Mouse (Mus musculus) left cerebral cortex, postnatal 25 days (tissue): ENCODE data around the gene Ftl1. TPM values are rescaled to one million over a fixed set of nuclear protein-coding genes. Genes with fewer than 3 reads are reported as not detected.
"Not testable (repeated sequence)": the region's sequence is repeated elsewhere in the genome, so short reads cannot be mapped to it uniquely, and the experiment has no call there.

ENCODE experiments used
- DNase-seq, 2 experiments: peaks; one replicate each; pipeline ENCODE4 v3.0.0; 2022; ENCODE audit warnings: low spot score in 2 of 2, mixed read lengths in 1 of 2
- intact Hi-C: fragments of 180-260 bp; cut with DNase I; formaldehyde crosslinking; loops from one replicate; pipeline ENCODE4 v1.15.1; 2025
- total RNA-seq, 2 experiments: library from RNA; stranded (reverse); gene quantifications; 2 replicates each; pipeline ENCODE4 v1.2.3; 2021

The Ftl1 gene
- 100 to 1,000 TPM; 207 to 225 TPM for total RNA-seq

DNA sequence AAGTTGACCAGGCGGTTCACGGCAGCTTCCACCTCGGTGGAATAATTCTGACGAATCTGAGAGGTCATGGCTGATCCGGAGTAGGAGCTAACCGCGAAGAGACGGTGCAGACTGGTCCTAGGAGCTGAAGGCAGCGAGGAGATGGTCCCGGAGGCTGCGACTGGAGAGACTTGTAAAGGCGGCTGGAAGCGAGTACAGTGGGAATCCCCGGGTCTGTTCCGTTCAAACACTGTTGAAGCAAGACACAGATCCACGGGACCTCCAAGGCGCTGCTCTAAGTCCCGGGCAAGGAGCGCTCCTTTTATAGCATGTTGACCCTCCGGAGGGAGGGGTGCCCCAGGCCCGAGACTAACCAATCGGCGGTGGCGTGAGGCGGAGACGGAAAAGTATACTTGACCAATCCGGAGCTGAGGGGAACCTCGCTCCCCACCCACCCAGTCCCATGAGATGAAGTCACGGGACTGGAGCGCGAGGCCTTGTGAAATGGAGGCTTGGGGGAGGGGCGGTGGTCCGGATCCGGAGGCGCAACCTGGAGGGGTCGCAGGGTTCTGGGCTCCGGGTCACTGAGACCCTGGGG, at the start of gene Ftl1:
Ftl1 (minus strand) TSS at position 321 of the 577 bp plus-strand sequence.
- DNase-seq = peak; percentile 94 to 99
- intact Hi-C loops = loop anchor here (10.0 kb wide), 1 partner anchor 245 kb away; the partner anchor contains the start of gene Dbp

DNA sequence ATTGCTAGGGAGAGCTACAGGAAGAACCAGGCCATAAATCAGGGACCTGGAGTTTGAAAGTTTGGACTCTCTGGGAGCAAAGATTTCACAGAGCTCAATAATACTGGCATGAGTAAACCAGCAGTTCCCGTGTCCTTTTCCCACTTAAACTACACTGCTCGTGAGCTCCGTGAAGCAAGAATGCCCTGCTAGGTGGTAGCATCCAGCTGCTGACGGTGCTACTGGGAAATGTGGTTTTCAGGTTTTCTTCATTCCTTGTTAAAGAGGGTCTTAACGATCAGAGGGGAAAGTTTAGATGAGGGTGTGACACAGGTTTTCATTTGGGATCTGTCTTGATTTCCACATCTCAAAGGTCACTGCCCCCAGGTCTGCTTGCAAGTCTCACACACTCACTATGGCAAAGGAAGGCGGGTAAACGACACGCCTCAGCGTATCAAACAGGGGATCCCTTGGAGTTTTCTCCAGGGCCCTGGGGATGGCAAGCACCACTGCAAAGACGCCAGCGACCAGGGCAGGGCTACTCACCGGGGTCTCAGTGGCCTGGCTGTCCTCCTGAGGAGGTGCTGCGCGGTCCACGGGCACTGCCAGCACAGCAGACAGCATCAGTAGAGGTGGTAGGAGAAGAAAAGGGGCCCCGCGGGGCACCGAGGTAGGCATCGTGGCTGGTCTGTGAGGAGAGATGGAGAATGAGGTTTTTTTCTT, 49.6 kb upstream of the Ftl1 start:
- intact Hi-C loops = no loop called here
- DNase-seq = no peak

DNA sequence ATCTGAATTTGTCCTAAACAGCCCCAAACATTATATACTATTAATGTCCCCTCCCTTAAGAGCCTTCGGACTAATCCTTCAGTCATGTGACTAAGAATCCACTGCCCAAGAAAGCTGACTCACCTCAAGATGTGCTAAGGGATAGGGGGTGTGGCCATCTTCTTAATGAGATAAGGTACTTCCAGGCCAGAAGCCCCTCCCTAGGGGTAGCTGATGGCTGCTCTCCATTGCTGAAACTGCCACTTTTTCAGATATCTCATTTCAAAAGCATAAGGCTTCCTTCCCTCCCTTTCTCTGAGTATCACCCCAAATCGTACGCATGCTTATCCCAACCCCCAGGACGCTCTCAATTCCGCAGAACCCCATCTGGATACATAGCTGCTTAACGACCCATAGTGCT, 48.9 kb upstream of the Ftl1 start:
- no peak for DNase-seq
- intact Hi-C loops = no loop called here

DNA sequence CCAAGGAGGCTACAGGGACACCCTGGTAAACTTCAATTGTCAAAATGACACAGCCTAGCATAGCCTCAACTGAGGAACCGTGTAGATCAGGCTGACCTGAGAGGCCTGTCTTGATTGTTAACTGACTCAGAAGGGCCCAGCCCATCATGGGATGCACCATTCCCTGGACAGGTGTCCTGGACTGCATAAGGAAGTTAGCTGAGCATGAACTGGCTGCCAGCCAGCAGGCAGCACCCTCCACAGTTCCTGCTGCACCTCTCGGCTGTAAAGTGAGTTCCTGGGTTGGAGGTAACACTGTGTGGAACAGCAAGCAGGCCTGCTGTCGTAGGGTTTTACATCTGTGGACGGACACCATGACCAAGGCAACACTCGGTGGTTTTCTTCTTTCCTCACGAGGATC, 47.9 kb upstream of the Ftl1 start:
- intact Hi-C loops = no loop called here
- DNase-seq = no peak

DNA sequence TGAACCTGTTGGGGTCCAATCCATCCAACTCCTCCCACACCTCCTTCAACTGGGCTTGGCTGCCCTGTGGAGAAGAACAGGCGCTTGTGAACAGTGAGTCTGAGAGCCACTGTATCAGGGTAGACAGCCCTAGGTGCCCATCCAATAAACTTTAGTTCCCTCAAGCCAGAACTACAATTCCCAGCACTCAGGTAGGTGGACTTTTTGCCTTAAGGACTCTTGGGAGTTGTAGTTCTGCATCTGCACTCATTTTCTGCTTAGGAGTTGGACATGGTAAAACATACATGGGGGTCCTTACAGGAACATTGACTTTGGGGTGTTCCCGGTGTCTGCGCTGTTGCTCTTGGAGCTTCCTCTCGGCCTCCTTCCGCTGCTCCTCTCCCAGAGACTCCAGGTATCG, 38.7 kb upstream of the Ftl1 start:
- intact Hi-C loops = no loop called here
- DNase-seq = no peak

DNA sequence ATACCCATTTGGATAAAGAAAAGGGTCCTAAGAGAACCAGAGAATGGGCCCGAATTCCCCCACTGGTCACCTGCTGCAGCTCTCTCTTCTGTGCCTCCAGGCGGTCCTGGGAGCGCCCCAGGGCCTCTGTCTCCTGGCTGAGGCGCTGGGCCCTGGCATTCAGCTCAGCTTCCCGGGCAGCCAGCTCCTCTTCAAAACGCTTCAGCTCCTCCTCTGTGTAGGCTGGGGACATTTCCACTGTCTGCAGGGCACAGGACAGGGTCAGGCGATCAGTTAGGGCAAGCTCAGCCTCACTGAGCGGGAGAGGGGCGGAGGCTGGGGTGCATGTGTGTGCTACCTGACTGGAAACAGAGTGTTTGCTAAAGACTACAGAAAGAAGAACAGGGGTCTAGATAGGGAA, 34.9 kb upstream of the Ftl1 start:
- intact Hi-C loops = no loop called here
- DNase-seq = no peak

DNA sequence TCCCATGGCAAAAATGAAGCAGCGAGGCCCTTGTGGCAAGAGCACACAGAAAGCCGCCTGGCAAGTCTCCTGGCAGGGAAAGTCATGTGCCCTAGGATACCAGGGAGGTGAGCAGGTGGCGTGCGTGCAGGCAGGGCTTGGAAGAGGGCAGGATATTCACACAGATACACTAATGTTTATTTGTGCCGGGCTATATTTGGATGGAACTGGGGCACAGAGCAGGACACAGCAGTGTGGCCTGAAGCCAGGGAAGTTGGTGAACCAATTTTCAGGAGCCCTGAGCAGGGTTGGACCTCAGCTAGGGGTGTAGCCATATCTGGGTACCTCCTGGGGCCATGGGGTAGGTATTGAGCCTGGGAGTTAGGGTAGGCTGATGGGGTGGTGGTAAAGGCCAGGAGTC, 33.3 kb upstream of the Ftl1 start:
- no peak for DNase-seq
- intact Hi-C loops = loop anchor here (1.0 kb wide), 1 partner anchor 13 kb away; no protein-coding TSS in a partner anchor

DNA sequence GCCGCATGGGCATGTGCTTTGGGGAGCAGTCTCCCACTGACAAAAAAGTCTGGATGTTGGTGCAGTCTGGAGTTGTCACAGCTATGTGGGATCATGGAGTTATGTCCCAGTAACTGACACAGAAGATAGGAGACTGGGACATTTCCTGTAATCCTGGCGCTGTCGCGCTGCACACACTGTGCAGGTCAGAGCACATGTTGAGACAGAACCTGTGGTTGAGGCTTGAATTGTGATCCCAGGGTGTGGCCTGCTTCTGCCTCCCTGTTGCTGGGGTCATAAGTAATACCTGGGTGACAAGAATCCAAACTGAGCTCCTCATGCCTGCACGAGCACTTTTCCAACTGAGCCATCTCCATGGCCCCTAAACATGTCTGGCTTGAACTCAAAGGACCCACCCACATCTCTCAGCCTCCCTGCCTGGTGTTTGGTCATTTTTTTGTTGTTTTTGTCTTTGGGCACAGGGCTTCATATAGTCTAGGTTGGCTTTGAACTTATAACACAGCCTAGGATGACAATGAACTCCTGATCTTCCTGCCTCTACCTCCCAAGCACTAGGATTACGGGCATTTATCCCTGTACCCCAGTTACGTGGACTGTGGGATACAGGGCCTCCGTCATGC, 32.7 kb upstream of the Ftl1 start:
- intact Hi-C loops = loop anchor here (1.0 kb wide), 1 partner anchor 14 kb away; no protein-coding TSS in a partner anchor
- no peak for DNase-seq

DNA sequence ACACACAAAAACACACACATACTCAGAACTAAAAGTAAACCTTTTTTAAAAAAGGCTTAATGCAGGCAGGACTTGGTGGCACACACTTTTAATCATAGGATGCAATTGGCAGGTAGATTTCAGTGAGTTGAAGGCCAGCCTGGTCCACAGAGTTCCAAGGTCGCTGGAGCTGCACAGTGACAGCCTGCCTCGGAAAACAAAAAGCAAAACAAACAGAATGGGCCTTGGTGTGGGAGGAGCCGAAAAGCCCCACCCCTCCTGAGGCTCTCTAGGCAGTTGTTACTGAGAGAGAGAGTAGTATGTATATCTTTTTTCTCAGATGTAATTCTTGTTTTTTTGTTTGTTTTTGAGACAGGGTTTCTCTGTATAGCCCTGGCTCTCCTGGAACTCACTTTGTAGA, 31.6 kb upstream of the Ftl1 start:
- DNase-seq = no peak

DNA sequence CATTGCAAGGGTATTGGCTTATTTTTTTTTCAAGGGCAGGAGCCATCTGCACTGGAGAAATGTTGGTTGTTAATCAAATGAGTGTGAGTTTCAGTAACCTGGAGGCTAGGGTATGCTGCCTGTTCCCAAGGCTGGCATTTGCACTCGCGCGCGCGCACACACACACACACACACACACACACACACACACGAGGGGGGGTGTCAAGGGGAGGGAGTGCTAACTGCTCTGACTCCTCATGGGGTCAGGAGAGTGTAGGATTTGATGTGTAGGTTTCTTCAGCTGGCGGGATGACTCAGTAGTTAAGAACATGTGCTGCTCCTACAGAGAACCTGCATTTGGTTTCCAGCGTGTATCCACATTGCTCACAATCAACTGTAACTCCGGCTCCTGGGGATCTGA, 31.1 kb upstream of the Ftl1 start:
- intact Hi-C loops = no loop called here
- DNase-seq = peak; percentile 10 to 74

More for the DNA sequence above, 31.6 kb upstream of the Ftl1 start:
- intact Hi-C loops = no loop called here

DNA sequence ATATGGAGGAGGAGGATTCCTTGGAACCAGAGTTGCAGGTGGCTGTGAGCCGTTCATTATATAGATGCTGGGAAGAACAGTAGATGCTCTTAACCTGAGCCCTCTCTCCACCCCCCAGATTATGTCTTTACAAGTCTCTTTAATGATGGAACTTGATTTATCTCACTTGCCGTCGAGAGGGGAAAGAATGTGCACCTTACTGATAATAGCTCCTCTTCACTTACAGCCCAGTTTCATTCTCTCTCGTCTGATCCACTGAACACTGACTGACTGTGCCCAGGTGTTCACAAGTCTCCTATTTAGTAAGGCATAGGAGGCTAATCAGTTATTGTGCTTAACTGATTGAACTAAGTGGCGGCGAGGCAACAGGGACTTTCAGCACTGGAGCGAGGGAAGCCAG, 29.9 kb upstream of the Ftl1 start:
- intact Hi-C loops = no loop called here
- DNase-seq = no peak

DNA sequence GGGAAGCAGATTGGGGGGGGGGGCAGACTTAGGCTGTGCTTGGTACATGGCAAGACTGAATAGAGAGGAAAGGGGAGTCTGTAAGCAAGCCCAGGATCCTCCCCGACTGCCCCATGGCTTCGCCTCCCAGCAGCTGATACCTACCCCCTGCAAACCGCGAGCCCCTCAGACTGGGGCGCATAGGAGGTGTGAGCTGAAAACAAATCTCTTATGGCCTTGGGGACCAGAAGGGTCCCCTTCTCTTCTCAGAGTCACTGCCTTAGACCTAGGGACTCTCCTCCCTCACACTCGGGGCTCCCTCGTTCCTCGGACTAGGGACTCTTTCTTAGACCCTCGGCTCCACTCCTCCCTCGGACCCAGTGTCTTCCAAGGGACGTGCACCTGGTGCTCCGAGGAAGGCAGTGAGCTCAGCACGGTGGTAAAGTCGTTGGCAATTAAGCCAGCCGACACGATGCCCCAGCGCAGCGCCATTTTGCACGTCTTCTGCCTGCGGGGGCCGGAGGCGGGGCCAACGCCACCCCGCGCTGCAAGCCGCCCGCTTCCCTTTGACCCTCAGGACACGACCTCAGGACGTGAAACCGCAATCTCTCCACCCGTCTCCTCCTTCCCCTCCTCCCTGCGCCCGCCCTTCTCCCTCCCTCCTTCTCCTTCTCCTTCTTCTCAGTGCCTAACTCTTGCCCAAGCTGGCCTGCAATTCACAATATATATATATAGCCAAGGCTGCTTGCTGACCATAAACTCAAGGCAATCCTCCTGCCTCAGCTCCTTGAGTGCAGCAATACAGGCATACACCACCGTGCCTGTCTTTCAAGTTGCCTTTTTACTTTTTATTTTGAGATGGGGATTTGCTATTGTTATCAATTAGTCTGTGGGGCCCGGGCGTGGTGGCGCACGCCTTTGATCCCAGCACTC, 28.9 kb upstream of the Ftl1 start, which contains the start of gene Dhdh:
Dhdh (minus strand) TSS at position 513 of the 912 bp plus-strand sequence.
- DNase-seq = peak; percentile 35 to 38
- intact Hi-C loops = no loop called here

DNA sequence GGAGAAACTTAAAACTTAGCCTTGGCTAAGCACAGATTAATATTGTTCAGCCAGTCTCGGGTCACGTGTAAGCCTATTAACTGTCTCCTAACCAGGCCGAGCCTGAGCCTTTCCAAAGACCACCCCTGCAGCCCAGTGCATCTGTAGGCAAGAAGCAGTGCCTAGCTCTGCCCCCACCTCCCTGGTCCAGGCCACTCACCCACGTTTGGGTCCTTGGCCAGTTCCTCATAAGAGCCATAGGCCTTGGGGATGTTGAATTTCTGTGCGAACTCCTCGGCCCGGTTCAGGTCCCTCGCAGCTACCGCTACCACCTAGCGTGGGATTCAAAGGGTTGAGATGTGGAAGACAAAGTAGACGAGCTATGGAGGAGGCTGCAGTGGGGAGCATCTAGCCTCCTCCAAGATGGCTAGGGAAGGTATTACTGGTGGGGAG, 28.2 kb upstream of the Ftl1 start:
- intact Hi-C loops = no loop called here
- no peak for DNase-seq

DNA sequence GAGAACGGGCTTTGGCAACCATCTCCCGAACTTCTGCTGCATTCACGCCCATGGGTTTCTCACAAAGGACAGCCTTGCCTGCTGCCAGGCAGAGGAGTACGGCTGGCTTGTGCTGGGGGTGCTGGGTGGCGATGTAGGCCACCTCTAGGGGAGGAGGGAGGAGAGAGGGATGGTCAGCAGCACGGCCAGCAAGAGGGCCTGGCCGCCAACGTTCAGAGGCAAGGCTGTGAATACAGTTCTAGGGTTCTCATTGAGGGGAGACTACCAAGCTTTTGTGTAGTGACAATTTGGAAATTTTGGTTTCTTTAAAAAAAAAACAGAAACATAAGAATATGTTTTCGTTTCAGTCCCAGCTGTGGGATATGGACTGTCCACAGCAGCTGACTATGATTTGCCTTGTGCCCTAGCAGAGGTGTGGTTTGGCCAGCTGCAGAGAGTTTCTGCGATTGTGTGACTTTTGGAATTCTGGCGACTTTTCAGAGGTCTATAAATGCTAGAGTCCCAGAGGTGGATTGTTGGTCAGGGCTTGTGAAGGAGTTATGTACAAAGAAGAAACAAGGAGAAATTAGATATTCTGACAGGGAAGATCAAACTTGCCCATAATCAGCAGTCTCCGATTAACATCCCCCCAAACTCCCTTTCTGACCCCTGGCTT, 27.2 kb upstream of the Ftl1 start, which contains the start of gene Gm45808:
Gm45808 (minus strand) TSS at position 51 of the 655 bp plus-strand sequence.
- intact Hi-C loops = no loop called here
- DNase-seq = no peak

DNA sequence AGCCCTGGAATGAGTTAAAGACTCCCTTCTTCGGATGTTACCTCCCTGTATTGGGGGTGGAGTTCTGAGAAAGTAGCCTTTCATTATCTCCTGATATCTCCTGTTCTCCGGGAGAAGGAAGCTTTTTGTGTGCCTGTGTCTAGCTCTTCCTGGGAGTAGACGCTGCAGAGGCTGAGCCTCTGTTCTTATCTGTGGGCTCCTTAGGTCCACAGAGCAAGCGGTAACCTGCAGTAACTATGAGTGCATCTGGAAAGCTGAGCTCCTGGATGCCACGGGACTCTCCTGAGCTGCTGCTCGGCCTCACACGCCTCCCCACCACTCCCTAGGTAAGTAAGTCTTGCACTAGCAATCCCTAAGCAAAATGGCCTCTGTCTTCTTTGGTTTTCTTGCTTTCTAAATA, 26.5 kb upstream of the Ftl1 start:
- intact Hi-C loops = no loop called here
- no peak for DNase-seq

DNA sequence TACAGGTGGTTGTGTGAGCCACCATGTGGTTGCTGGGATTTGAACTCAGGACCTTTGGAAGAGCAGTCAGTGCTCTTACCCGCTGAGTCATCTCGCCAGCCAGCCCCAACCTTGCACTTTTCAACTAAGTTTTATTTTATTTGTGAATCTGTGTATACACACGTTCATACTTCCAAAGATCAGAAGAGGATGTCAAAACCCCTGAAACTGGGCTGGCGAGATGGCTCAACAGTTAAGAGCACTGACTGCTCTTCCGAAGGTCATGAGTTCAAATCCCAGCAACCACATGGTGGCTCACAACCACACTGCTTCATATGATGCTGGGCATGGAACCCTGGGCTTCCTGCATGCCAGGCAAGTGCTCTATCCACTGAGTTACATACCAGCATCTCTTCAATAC, 25.3 kb upstream of the Ftl1 start:
- intact Hi-C loops, DNase-seq: not testable (repeated sequence)

DNA sequence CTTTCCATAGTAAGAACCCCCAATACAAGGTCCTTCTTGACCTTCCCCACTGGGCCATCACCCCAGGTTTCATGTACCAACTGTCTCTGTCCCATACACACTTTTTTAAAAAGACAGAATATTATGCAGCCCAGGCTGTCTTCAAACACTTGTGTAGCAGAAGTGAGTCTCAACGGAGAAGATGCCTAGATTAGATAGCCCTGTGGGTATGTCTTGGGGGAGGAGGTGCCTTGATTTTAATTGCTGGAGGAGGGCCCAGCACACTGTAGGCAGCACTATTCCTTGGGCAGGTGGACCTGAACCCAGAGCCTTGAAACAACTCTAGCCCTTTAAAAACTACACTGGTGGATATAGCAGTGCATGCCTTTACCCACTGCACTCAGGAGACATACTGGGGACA, 22.5 kb upstream of the Ftl1 start:
- intact Hi-C loops = no loop called here
- DNase-seq = no peak

DNA sequence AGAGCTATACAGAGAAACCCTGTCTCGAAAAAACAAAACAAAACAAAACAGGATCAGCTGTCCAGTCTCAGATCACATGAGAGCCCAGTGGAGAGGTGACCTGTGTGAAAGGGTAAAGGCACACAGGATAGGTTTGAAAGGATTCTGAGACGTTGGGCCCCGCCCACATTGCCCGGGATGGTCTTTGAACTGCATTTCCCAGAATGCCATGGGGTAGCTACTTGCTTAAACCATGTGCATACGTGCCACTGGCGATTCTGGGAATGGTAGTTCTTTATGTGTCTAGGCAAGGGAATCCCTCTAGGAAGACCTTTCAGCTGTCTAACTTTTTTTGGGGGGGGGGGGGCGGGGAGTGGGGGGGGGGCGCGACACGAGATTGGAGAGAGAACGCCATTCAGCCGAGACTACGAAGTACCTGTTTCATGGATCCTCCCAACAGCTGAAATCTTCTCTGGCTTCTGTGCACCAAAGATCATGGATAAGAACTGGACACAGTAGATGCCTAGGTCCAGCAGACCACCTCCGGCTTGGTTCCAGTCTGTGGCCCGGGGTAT, 21.8 kb upstream of the Ftl1 start, which contains the start of gene Tulp2:
Tulp2 (plus strand) TSS at position 504 of the 554 bp plus-strand sequence.
- intact Hi-C loops = no loop called here
- DNase-seq = peak; percentile 58 to 79

DNA sequence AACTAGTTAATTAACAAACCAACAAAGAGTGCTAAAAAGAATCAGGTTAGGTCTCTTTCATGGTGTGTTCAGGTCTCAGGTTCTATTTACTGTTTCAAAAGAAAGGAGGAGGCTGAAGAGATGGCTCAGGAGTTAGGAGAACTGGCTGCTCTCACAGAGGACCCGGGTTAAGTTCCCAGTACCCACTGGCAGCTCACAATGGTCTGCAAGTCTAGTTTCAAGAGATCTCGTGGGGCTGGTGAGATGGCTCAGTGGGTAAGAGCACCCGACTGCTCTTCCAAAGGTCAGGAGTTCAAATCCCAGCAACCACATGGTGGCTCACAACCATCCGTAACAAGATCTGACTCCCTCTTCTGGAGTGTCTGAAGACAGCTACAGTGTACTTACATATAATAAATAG, 20.6 kb upstream of the Ftl1 start:
- intact Hi-C loops, DNase-seq: not testable (repeated sequence)
